Mouse (Mus musculus): Measurements from ENCODE around the gene D630045J12Rik.

DNA sequence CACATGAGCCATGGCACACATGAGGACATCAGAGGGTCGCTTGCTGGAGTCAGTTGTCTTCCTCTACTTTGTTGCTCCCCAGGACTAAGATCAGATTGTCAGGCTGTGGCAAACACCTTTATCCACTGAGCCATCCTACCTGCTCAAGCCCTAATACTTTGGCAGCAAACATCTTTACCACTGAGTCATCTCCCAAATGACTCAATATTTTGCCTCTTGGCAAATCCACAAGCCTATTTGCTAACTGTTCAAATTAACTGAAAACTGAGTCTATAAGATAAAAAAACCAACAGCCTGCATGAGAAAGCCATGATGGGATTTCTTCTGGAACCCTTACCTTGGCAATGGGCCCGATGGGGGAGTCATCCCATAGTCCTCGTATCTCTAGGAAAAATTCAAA, 114.7 kb downstream of the D630045J12Rik start:
- TF ChIP-seq CTCF (IDR thresholded peaks at IDR 0.05; ENCODE audit: low read depth), result no peak
- TF ChIP-seq EP300 (IDR thresholded peaks at IDR 0.05; ENCODE audit: low read depth), result no peak
